Mouse (Mus musculus) intestine, embryonic 16.5 days (tissue): ENCODE results near the gene Fbxl8. TPM values are rescaled to one million over a fixed set of nuclear protein-coding genes. Genes with fewer than 3 reads are reported as not detected.

Experiments used
- ATAC-seq: fragments of 200-750 bp; cut with Nextera tagmentation; 2 replicates; pipeline ENCODE4 v1.8.0; 2017; ENCODE audit warnings: moderate TSS enrichment, moderate library complexity
- H3K27ac ChIP-seq: fragments of 300-500 bp; sonication (generic); 2 replicates; pipeline ENCODE4 v1.5.1; 2014; ENCODE audit warnings: mild to moderate bottlenecking, low read length
- H3K27me3 ChIP-seq: fragments of 300-500 bp; sonication (generic); replicated peaks from 2 replicates; pipeline ENCODE4 v1.6.1; 2014; ENCODE audit warnings: low read length, control low read depth, mixed read lengths; ENCODE audit not compliant: control insufficient read depth, insufficient read depth
- H3K36me3 ChIP-seq: fragments of 300-500 bp; sonication (generic); 2 replicates; pipeline ENCODE4 v1.6.1; 2014; ENCODE audit warnings: low read length, control low read depth; ENCODE audit not compliant: control insufficient read depth, insufficient read depth
- H3K4me1 ChIP-seq: fragments of 300-500 bp; sonication (generic); 2 replicates; pipeline ENCODE4 v1.6.1; 2014; ENCODE audit warnings: low read length, control low read depth, mixed read lengths; ENCODE audit not compliant: control insufficient read depth, insufficient read depth
- H3K4me2 ChIP-seq: fragments of 300-500 bp; sonication (generic); 2 replicates; pipeline ENCODE4 v1.6.1; 2014; ENCODE audit warnings: low read depth, low read length, control low read depth
- H3K4me3 ChIP-seq: fragments of 300-500 bp; sonication (generic); 2 replicates; pipeline ENCODE4 v1.5.1; 2014; ENCODE audit warnings: mild to moderate bottlenecking, low read length
- H3K9ac ChIP-seq: fragments of 300-500 bp; sonication (generic); 2 replicates; pipeline ENCODE4 v1.6.1; 2014; ENCODE audit warnings: low read depth, low read length
- H3K9me3 ChIP-seq: fragments of 300-500 bp; sonication (generic); 2 replicates; pipeline ENCODE4 v1.6.1; 2016; ENCODE audit warnings: low read length, control low read depth; ENCODE audit not compliant: control insufficient read depth
- WGBS: fragments of 180-500 bp; shearing (Covaris S2); extraction: QIAGEN DNeasy Blood & Tissue Kit; methylation state at CpG from one replicate; pipeline ENCODE4 v1.1.7; 2014; 5-methylcytosine and 5-hydroxymethylcytosine counted together
- polyA plus RNA-seq: library from polyadenylated mRNA; unstranded; fragments of >200 nt; fragmentation: Nextera tagmentation; extraction: Ambion mirVana; gene quantifications from 2 replicates; pipeline ENCODE4 v1.2.1, GENCODE M21; 2015

Gene Fbxl8
- polyA plus RNA-seq, 1 experiment from 2014 or later = 6.0 TPM

GRCm38 (mm10) chr8:105306146-105306691, 41.8 kb downstream of the Fbxl8 start:
- Histone ChIP-seq H3K4me1 (peaks cover 15% of the 10 kb centered on the region), H3K27me3 (no peaks in the 10 kb centered on the region), H3K36me3 (peaks cover 15% of the 10 kb centered on the region), H3K4me3 (peak overlapping the region; percentile 53), H3K9me3 (no peaks in the 10 kb centered on the region), H3K9ac (peak overlapping the region; percentile 65), H3K27ac (peak overlapping the region; percentile 35; the same call in 1 of the 2 replicates), H3K4me2 (peak overlapping the region; percentile 63)
- WGBS = 39% methylated on average over 5 of the region's 5 CpGs
- ATAC-seq = 0 out of 2 replicates have a peak, but pooled peaks have one; percentile 4

- Histone ChIP-seq H3K27ac (no peak overlapping the region), H3K4me1 (peaks cover 15% of the 10 kb centered on the region), H3K4me3 (no peak overlapping the region), H3K4me2 (no peak overlapping the region), H3K9me3 (no peaks in the 10 kb centered on the region), H3K36me3 (peaks cover 9% of the 10 kb centered on the region; the same call in 1 of the 2 replicates), H3K27me3 (no peaks in the 10 kb centered on the region), H3K9ac (no peak overlapping the region)
- ATAC-seq = no peak
- WGBS = 94% methylated on average over 13 of the region's 13 CpGs
Measured at GRCm38 (mm10) chr8:105307670-105308069, 43.2 kb downstream of the Fbxl8 start.

- Histone ChIP-seq H3K27me3 (no peaks in the 10 kb centered on the region), H3K4me1 (peaks cover 15% of the 10 kb centered on the region), H3K27ac (no peak overlapping the region), H3K4me3 (no peak overlapping the region), H3K36me3 (peaks cover 9% of the 10 kb centered on the region; the same call in 1 of the 2 replicates), H3K9ac (no peak overlapping the region), H3K4me2 (no peak overlapping the region), H3K9me3 (no peaks in the 10 kb centered on the region)
- ATAC-seq = no peak
- WGBS = 91% methylated on average over 10 of the region's 10 CpGs
Measured at GRCm38 (mm10) chr8:105308428-105308827, 44.0 kb downstream of the Fbxl8 start.

- 84% methylated on average over 15 of the region's 15 CpGs for WGBS
- H3K4me3 ChIP-seq = no peak overlapping the region
- peaks cover 9% of the 10 kb centered on the region; the same call in 1 of the 2 replicates for H3K36me3 ChIP-seq
- H3K27me3 ChIP-seq = no peaks in the 10 kb centered on the region
- no peak overlapping the region for H3K27ac ChIP-seq
- H3K9me3 ChIP-seq = no peaks in the 10 kb centered on the region
- no peak for ATAC-seq
- H3K4me2 ChIP-seq = no peak overlapping the region
- peaks cover 14% of the 10 kb centered on the region for H3K4me1 ChIP-seq
- no peak overlapping the region for H3K9ac ChIP-seq
Measured at GRCm38 (mm10) chr8:105309142-105309847, 44.8 kb downstream of the Fbxl8 start.

- Histone ChIP-seq H3K36me3 (peaks cover 9% of the 10 kb centered on the region; the same call in 1 of the 2 replicates), H3K4me2 (no peak overlapping the region), H3K9me3 (no peaks in the 10 kb centered on the region), H3K4me3 (no peak overlapping the region), H3K4me1 (peaks cover 6% of the 10 kb centered on the region; the same call in 1 of the 2 replicates), H3K27ac (no peak overlapping the region), H3K9ac (no peak overlapping the region), H3K27me3 (no peaks in the 10 kb centered on the region)
- ATAC-seq = no peak
- WGBS = 83% methylated on average over 8 of the region's 8 CpGs
Measured at GRCm38 (mm10) chr8:105310118-105310517, 45.7 kb downstream of the Fbxl8 start.

GRCm38 (mm10) chr8:105311718-105312117, 47.3 kb downstream of the Fbxl8 start:
- ATAC-seq = no peak
- Histone ChIP-seq H3K9ac (no peak overlapping the region), H3K4me3 (no peak overlapping the region), H3K4me2 (no peak overlapping the region), H3K9me3 (no peaks in the 10 kb centered on the region), H3K4me1 (no peaks in the 10 kb centered on the region), H3K36me3 (peaks cover 9% of the 10 kb centered on the region; the same call in 1 of the 2 replicates), H3K27me3 (no peaks in the 10 kb centered on the region), H3K27ac (no peak overlapping the region)
- WGBS = 88% methylated on average over 1 of the region's 1 CpGs

GRCm38 (mm10) chr8:105312891-105313481, 48.5 kb downstream of the Fbxl8 start:
- ATAC-seq = no peak
- Histone ChIP-seq H3K27ac (no peak overlapping the region), H3K4me3 (no peak overlapping the region), H3K9me3 (no peaks in the 10 kb centered on the region), H3K4me1 (no peaks in the 10 kb centered on the region), H3K4me2 (no peak overlapping the region), H3K36me3 (peaks cover 4% of the 10 kb centered on the region; the same call in 1 of the 2 replicates), H3K9ac (no peak overlapping the region), H3K27me3 (no peaks in the 10 kb centered on the region)
- 91% methylated on average over 8 of the region's 8 CpGs for WGBS

- Histone ChIP-seq H3K9ac (no peak overlapping the region), H3K4me2 (no peak overlapping the region), H3K27me3 (no peaks in the 10 kb centered on the region), H3K27ac (no peak overlapping the region), H3K36me3 (peaks cover 3% of the 10 kb centered on the region; the same call in 1 of the 2 replicates), H3K9me3 (no peaks in the 10 kb centered on the region), H3K4me1 (no peaks in the 10 kb centered on the region), H3K4me3 (no peak overlapping the region)
- WGBS = 81% methylated on average over 9 of the region's 9 CpGs
- no peak for ATAC-seq
Measured at GRCm38 (mm10) chr8:105313622-105314402, 49.4 kb downstream of the Fbxl8 start.
